Mouse (Mus musculus) forelimb bud, embryonic 11.5 days (tissue): ENCODE measurements at regions not wholly inside any gene's neighbourhood (a gene's known extent, or its start where the extent isn't known, plus 50 kb on each side); places are given as distances from the start of the nearest gene placed in this dataset.
"Not testable (repeated sequence)": the region's sequence is repeated elsewhere in the genome, so short reads cannot be mapped to it uniquely, and the experiment has no call there.

Experiments
- DNase-seq: peaks from one replicate; pipeline ENCODE4 v3.0.0-alpha.2; 2012; ENCODE audit warnings: low read depth, low spot score

- DNase-seq = no peak
These were observed 698.5 kb downstream of the Triml1 start for GRCm38 (mm10) chr8:42442786-42443185.

DNA sequence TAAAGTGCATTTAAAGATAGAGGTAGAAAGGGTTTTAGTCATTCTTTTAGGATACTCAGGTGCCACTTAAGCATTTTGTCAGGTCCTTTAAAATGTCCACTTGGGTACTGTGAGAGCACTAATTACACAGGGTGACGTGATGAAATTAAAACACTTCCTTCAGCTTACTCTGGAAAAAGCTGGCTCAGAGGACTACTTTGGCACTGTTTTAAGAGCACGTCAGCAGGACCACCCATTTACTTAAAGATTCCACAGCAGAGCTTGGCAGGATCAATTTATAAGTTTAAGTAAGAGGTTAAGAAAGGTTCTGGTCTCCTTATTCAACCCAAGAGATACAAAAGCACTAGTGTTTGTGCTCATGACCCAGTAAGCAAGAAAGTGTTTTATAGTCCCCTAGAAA, 738.7 kb downstream of the Triml1 start:
- no peak for DNase-seq

DNA sequence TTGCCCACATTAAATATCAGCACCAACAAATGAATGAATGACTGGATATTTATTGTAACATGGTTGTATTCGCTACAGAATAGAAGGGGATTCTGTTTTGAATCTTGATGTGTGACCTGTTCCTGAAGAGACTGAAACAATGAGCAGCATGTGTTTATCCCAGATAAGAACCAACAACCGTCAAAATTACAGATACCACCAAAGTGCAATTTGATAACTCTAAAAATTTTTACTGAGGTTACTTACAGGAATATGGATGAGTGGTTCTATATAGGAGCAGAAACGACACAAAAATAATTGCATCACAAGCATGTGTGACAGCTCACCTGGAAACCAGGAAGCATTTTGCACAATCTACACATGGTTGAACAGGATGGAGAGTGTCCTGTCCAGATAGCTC, 744.4 kb downstream of the Triml1 start:
- DNase-seq = no peak

DNA sequence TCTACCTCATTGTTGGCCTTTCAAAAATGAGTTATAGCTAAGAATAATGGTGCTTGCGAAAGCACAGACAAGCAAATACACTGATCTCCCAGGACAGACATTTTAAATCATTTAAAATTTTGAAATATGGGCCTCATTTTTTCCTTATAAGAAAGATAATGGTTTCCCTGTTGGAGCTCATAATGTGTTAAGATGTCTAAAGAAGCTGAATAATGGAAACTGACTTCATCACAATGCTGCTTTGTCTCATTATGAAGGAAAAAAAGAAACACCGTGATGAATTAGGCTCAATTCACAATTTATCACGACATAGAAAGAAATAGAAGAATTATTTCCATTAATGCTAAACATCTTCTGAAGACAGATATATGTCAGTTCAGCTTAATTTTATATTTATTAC, 752.5 kb downstream of the Triml1 start:
- no peak for DNase-seq

- DNase-seq = peak; percentile 3
These were observed 793.1 kb downstream of the Triml1 start for GRCm38 (mm10) chr8:42348073-42348603.

DNA sequence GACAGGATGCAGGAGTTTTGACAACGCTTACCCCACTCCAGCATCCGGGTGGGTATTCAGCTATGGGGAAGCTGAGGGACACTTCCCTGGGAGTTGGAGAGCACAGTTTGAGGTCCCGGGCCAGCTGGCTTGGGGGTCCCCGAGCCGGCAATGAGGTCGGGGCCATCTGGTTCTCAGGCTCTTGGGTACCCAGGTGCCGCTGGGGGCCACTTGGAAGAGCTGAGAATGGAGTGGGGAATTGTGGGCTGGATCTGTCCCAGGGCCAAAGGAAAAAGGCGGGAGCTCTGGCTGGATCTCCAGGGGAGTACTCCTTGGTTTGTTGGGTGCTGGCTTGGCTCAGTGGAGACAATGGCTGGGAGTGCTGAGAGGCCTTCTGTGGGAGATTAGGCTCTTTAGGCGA, 806.6 kb downstream of the Triml1 start:
- no peak for DNase-seq

DNA sequence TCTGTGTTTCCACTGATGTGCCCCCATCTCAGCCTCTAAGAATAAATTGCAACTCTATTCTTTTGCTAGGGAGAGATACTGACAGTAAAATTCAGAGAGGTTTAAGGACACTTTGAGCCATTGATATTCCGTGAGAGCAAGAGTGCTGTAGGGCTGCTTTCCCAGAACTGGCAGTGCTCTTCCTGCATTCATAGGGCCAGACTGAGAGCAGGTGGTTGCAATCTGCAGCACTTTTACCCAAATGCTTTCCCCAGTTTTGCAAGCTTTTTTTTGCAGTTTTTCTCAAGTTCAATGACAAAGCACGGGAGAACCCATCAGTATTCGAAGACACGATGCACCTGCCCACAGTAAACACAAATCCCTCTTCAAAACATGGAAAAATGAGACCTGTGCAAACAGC, 816.6 kb downstream of the Triml1 start:
- no peak for DNase-seq

DNA sequence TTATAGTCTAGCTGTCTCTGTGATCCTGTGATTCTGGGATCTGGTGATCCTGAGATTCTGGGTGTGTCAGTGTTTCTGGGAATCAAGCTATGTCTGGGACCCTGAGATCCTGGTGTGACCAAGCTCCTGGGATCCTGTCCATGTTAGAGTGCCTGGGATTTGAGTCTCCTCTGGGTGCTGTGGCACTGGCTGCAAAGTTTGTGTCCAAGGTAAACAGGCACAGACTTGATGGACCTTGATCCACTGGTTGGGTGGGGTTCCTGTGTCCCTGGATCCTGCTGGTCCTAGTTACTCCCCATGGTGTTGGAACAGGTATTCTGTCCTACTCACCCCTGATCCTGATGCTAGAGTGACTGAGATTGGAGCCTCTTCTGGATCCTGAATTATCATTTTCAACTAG, 818.4 kb downstream of the Triml1 start:
- no peak for DNase-seq

- no peak for DNase-seq
These were observed 830.2 kb downstream of the Triml1 start for GRCm38 (mm10) chr8:42311060-42311459.

- no peak for DNase-seq
These were observed 849.9 kb downstream of the Triml1 start for GRCm38 (mm10) chr8:42291392-42291791.

DNA sequence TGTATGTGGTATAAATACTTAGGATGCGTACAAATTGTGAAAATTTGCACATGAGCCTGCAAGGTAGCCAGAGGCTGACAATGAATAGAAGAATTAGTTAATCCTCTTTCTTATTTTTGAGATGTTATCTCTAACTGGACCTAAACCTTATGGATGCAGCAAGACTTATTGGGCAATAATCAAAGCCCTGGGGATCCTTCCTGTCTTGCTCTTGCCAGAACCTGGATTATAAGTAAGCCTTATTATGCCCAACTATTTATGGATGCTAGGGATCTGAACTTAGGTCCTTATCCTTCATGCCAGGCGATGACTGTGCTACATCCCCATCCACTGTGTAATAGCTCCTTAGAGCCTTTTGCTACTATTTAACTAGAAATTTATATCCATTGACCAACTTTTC, 859.3 kb downstream of the Triml1 start:
- DNase-seq = no peak

GRCm38 (mm10) chr8:42253358-42253757, 836.5 kb upstream of the Frg1 start:
- no peak for DNase-seq

GRCm38 (mm10) chr8:42242321-42242720, 825.4 kb upstream of the Frg1 start:
- DNase-seq = not testable (repeated sequence)

GRCm38 (mm10) chr8:42219857-42220600, 803.2 kb upstream of the Frg1 start:
- no peak for DNase-seq

DNA sequence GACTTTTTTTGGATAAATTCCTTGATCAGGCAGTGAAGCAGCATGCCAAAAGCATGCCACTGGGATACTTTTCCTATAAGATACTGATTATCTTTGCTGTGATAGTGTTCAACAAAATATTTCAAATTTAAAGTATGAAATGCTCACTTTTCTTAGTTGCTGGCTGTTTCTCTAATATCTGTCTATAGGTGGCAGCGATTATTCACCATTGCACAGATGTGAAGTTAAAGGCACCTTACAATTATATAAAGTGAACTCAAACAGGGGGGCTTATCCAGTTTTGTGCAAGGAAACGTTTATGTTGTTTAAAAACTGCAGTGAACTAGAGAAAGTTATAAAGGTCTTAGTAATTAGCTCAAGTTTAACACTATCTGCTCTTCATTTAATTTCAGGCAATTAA, 794.1 kb upstream of the Frg1 start:
- DNase-seq = no peak

DNA sequence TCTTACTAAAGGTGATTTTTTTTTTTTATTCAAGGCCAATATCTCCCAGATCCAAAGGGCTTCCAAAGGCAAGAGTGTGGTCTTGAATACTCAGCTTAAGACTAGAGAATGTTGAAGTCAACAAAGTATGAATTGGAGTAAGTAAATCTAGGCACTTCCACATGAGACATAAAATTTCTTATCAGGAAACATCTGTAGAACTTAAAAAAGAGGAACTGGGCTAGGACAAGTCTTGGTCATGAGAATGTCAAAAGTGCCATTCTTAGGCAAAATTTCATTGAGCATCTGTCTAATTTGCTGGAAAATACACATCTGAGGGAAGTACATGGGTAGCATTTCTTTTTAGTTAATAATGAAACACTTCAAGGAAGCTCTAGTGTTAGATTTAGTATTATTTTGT, 793.1 kb upstream of the Frg1 start:
- DNase-seq = no peak

GRCm38 (mm10) chr8:42197257-42197656, 780.4 kb upstream of the Frg1 start:
- no peak for DNase-seq

DNA sequence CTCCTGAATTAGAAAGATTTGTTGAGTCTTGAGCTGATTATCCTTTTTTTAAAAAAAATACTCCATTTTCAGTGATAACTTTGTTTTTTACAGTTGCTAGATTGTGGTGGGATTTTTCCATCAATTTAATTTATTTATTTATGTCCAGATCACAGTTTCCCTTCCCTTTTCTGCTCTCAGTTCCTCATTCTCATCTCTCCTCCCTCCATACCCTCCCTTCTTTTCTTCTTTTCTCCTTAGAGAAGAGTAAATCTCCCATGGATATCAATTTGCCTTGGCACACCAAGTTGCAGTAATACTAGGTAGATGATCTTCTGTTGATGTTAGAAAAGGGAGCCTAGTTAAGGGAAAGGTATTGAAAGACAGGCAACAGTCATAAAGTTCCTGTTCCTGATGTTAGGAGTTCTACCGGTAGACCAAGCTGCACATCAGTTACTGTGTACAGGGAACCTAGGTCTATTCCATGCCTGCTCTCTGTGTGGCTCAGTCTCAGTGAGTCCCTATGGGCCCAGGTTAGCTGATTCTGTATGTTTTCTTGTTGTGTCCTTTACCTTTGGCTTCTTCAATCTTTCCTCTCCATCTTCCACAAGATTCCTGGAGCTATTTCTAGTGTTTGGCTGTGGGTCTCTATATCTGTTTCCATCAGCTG, 777.2 kb upstream of the Frg1 start:
- no peak for DNase-seq

GRCm38 (mm10) chr8:42187083-42187482, 770.2 kb upstream of the Frg1 start:
- no peak for DNase-seq

DNA sequence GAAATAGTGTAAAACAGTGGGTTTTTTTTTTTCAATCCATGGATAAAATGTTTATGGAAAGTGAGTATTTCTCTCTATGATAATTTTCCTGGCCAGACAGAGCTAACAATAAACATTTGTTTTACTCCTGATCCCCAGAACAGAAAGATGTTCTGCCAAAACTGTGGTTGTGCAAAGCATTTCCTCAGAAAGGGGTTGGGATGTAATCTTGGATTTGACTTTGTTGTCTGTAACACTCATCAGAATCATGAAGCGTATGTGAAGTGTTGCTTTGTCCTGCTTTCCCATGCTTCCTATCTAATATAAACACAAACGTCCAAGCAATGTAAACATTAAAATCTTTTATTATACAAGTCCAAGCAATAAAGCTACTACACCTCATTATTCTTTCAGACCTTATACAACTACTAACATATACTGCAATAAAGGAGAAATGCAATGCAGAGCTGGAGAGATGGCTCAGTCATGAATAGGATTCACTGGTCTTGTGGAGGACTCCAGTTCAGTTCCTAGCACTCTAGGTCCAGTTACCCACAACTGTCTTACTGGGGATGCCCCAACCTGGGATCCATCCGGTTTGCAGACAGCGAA, 766.5 kb upstream of the Frg1 start:
- no peak for DNase-seq

GRCm38 (mm10) chr8:42162441-42162840, 745.6 kb upstream of the Frg1 start:
- DNase-seq = no peak

- no peak for DNase-seq
These were observed 740.1 kb upstream of the Frg1 start for GRCm38 (mm10) chr8:42157006-42157405.

- DNase-seq = no peak
These were observed 739.7 kb upstream of the Frg1 start for GRCm38 (mm10) chr8:42156588-42156987.
